Mouse (Mus musculus) liver, adult 2 months (tissue): Measurements from ENCODE around the gene Cntnap5a.

ENCODE experiments used
- CTCF ChIP-seq: fragments of 200-500 bp; IDR thresholded peaks from 2 replicates; pipeline ENCODE4 v1.5.1; 2011; ENCODE audit warnings: low read depth, low read length, control low read depth
- POLR2A ChIP-seq: fragments of 200-500 bp; IDR thresholded peaks from 2 replicates; pipeline ENCODE4 v1.6.1; 2011; ENCODE audit warnings: low read length, control low read depth; ENCODE audit not compliant: insufficient read depth; ENCODE audit errors: extremely low read depth

DNA sequence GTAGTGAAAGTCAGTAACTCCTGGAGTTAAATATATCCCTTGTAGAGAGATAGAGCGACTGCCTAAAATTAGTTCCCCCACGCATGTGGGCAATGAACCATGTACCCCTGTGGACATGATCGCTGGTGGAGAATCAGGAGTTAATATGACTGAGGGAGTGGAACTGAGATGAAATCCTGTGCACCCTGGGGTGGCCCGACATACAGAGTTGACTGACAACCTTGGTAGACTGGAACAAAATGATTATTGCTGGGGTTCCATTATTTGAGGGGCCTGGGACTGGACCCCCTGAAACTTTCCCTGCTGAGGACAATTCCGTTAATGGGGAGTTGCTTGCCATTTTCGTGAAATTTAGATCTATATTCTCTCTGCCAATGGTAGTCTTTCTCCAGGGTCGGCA, 683.0 kb downstream of the Cntnap5a start:
- no peak for TF ChIP-seq CTCF
- no peak for TF ChIP-seq POLR2A
